Mouse (Mus musculus) right cerebral cortex, adult 2 months (tissue): Measurements from ENCODE around the gene Itpr1.

ENCODE experiments used
- DNase-seq, 2 experiments: peaks; one replicate each; pipeline ENCODE4 v3.0.0; 2021 to 2022; ENCODE audit warnings: low spot score in 2 of 2

Itpr1 gene

DNA sequence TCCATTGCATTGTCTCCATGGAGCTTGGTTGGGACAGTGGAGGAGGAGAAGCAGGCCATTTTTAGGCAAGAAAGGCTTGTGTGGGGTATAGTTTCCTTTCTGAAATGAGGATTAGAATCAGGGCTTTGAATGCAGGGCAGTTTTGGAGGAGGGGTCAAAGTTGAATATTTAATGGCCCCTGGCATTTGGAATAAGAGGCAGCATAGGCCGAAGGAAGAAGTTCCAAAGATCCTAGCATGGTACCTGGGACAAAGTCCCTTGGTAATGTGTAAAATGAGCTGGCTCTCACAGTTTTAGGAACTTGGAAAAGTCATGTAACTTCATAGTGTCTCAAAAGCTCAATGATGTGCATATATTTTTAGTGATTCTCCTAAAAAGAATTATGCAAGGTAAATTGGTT lies 27.1 kb downstream of the Itpr1 start:
- DNase-seq, result no peak

GRCm38 (mm10) chr6:108240754-108241153 lies 27.9 kb downstream of the Itpr1 start:
- no peak for DNase-seq

GRCm38 (mm10) chr6:108244571-108244970 lies 31.7 kb downstream of the Itpr1 start:
- no peak for DNase-seq

DNA sequence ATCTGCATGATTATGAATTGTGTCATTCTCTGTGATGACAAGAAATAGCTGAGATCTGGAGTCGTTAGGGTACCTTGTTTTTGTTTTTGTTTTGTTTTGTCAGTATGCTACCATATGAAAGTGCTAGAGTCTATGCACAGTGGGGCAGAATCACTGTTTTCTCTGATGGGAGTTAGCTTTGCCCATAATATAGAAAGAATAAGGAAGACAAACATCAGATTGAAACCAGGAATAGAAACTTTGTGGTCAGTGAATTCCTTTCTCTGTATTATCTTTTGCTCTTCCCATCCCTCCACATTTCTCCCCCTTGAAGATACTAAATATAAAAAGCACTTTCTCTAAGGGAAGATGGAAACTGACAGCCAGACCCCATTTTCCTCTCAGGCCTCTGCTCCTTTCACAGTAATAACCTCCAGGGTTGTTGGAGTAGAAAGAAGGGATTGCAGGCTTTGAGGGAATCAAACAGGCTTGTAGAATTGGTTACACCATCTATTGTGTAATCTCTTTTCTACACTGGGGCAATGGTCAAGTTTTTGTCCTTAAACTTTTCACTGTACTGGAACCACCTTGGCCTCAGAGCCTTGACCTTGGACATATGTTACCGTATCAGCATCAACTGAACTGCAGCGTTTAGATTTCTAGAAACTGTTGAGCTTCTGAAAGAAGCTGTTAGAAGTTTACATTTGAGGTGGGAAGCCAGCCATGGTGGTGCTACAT lies 33.6 kb downstream of the Itpr1 start:
- no peak for DNase-seq

DNA sequence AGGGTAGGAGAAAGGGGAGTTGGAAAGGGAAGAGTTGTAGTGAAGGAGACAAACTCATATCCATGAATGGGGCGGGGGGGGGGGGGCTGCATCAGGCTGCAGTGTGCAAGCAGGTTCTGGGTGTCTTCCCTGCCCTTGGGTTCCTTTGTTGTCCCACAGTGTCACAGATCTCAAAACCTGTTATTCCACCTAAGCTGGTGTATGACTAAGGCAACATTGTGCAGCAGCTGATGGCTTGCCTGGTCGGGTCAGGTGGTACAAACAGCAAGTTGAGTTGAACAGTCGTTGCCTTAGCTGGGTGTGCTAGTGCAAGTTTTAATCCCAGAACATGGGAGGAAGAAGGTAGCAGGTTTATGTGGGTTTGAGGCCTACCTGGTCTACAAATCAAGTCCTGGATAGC lies 34.3 kb downstream of the Itpr1 start:
- no peak for DNase-seq

DNA sequence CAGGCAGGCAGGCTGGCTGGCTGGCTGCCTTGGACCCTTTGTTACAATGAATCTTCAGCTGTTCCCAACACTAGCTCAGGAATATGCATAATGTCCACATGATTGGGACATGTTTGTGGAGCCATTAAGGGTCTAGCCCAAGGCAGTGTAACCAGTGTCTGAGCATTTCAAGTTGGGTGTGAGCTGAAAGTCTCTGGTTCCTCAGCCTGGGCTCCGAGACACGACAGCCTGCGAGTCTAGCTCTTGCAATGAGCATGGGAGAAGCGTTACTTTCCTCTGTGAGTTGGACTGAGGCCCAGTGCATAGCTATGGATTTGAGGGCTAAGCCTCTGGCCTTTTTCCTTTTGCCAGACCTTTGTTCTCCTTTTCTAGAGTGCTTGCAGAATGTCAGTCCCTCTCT lies 35.6 kb downstream of the Itpr1 start:
- DNase-seq, result no peak

- no peak for DNase-seq
These were observed 36.4 kb downstream of the Itpr1 start for GRCm38 (mm10) chr6:108249031-108249917.

DNA sequence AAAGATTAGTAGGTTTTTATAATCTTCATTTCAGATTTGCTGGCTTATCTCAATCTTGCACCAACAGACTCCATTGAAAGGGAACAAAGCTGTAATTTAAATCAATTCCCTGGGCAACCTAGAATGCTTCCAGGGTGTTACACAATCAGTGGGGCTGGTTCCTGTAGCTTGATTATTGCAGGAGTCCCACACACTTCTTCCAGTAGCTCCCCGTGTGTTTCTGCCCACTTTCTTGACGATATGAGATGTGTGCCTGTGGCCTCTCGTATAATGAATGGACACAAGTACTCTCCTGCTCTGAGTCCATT lies 37.0 kb downstream of the Itpr1 start:
- no peak for DNase-seq

GRCm38 (mm10) chr6:108250416-108250815 lies 37.5 kb downstream of the Itpr1 start:
- DNase-seq, result no peak

GRCm38 (mm10) chr6:108252565-108253360 lies 39.9 kb downstream of the Itpr1 start:
- DNase-seq, result no peak

- DNase-seq, result no peak
These were observed 41.5 kb downstream of the Itpr1 start for GRCm38 (mm10) chr6:108254132-108255064.

GRCm38 (mm10) chr6:108255880-108256279 lies 43.0 kb downstream of the Itpr1 start:
- no peak for DNase-seq

DNA sequence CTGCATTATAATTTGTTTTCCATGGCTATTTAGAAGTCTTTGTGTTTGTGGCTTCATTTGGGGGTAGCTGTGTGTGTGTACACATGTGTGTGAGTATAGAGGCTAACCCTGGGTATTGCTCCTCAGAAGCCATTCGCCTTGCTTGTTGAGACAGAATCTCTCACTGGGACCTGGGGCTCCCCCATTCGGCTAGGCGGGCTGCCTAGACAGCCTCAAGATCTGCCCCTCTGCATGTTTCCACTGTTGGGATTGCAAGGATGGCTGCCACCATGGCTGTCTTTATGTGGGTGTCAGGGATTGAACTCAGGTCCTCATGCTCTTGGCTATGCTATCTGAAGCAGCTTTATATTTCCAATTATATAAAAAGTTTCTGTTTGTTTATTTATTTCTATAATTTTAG lies 44.3 kb downstream of the Itpr1 start:
- no peak for DNase-seq

DNA sequence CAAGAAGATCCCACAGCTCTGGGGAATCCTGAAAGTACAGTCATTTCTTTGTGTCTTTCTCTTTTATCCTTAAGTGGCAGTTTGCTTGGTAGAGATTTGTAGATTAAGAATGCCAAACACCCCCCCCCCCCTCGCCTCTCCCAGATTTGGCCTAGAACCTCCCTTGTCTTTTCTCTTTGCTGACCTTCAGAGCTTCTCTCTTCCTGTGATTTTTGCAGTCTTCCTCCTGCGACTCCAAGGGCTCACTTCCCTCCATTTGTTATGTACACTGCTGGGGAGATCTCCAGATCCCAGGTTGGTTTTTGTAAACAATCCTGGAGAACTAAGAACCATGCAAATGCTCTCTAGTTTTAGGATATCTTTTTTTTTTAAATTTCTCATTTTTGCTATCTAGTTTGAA lies 45.7 kb downstream of the Itpr1 start:
- DNase-seq, result no peak

DNA sequence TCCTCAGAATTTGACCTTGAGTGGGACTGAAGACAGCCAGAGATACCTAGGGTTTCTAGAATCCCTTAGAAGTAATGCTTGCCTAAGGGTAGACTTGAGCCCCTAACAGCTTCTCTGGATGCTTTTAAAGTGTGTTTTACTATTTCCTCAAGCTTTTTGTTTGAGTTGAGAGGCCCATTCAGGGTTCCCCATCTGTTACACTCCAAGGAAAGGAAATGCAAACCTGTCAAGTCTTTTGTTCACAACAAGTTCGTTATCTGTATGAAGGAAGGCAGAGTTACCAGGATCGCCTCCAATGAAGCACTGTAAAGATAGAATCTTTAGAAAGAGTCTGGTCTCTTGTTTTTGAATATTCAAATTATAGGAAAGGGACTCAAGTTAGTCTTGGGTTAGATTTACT lies 46.8 kb downstream of the Itpr1 start:
- no peak for DNase-seq

DNA sequence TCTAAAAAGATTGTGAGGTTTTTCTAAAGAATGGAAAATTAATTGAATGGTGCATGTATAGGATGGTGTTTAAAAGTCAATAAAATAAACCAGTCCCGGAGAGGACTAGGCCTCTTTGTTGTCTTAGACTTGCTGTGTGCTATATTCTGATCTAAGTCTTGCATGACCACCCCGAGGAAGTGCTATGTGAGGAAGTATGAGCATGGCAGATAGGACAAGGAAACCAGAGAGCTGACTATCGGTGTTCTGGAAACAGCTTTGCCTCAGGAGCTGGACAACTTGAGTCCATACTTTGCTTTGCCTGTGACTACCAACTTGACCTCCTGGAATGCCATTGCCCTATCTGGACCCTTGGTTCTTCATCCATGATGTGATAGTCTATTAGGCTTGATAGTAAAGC lies 48.6 kb downstream of the Itpr1 start:
- no peak for DNase-seq

DNA sequence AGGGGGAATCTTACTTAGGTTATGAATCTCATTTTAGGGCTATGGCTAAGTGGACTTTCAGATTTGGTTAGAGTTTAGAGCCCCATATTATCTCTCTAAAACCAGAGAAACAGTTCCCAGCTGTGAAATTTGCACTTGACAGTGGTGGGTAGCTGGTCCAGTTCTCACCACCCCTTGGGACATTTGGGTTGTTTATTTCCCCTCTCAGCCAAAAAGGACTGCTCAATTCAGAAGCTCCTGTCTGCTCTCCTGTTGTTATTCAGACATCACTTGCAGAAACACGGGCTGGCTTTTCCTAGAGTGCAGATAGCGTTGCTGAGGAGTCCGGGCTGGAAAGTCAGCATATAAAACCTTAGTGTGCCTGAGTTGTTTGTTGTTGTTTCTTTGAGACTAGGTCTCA lies 51.3 kb downstream of the Itpr1 start:
- no peak for DNase-seq

- DNase-seq, result no peak
These were observed 60.6 kb downstream of the Itpr1 start for GRCm38 (mm10) chr6:108273451-108273850.

DNA sequence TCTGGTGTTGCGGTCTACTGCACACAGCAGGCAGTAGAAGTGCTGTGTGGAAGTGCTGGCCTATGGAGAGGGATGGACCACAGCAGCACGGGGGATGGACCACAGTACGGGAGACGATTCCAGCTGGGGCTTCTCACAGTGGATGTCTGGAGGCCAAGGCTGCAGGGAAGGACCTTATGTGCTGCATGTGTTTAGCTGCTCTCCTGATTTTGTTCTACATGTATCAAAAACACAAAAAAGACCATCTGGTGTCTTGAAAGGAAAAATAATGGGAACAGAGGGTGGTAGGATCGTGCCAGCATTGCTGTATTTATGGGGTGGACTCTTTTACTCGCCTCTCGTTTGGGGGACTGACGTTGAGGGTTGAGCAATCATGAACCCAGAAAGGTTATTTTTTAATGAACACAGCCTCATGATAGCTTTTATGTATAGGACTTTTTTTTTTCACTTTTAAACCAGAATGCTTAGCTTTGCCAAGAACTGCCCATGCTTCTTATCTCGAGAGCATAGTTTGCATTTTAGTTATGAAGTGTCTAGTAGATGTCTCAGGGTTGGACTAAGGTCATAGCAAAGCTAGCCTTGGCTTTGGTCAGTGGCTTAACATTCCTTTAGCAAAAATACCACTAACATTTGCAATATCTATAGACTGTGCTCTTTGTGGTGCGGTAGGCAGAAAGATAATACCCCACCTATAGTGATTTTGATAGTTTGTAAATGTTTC lies 61.6 kb downstream of the Itpr1 start:
- DNase-seq, result no peak

- DNase-seq, result peak; percentile 72 to 80
These were observed 64.1 kb downstream of the Itpr1 start for GRCm38 (mm10) chr6:108276880-108277507.
